Mouse (Mus musculus): ENCODE results near the gene Sec31a. TPM values are rescaled to one million over a fixed set of nuclear protein-coding genes. Genes with fewer than 3 reads are reported as not detected.

Gene Sec31a
- polyA plus RNA-seq, 1 experiment = 168 TPM

GRCm38 (mm10) chr5:100331636-100332035 lies 84.4 kb downstream of the Sec31a start:
- Histone ChIP-seq H3K4me2 (ENCODE audit: low read depth) (no peak overlapping the region), H3ac (ENCODE audit: control insufficient read depth, insufficient read length) (no peak overlapping the region), H3K79me2 (ENCODE audit: control insufficient read depth, insufficient read depth) (no peaks in the 10 kb centered on the region), H3K4me3 (no peak overlapping the region), H3K27me3 (ENCODE audit: control insufficient read depth, insufficient read depth, insufficient read length) (no peaks in the 10 kb centered on the region), H3K36me3 (ENCODE audit: control insufficient read depth, insufficient read depth) (no peaks in the 10 kb centered on the region)
- TF ChIP-seq E2F4 (IDR thresholded peaks at IDR 0.05; ENCODE audit: insufficient read depth) = no peak
- TF ChIP-seq TCF3 (IDR thresholded peaks at IDR 0.05; ENCODE audit: insufficient read length, low read depth) = no peak
- no peak for TF ChIP-seq REST (IDR thresholded peaks at IDR 0.05; ENCODE audit: insufficient read depth, insufficient read length)
- no peak for TF ChIP-seq MYOD1 (IDR thresholded peaks at IDR 0.05; ENCODE audit: control insufficient read depth in 1 of 3, insufficient read length in 2 of 3, low read depth in 2 of 3)
- TF ChIP-seq USF1 (IDR thresholded peaks at IDR 0.05; ENCODE audit: low read depth) = no peak
- TF ChIP-seq POLR2A (IDR thresholded peaks at IDR 0.05; ENCODE audit: insufficient read length, low read depth) = no peak
- TF ChIP-seq MYOG (IDR thresholded peaks at IDR 0.05; ENCODE audit: control insufficient read depth in 1 of 3, insufficient read depth in 1 of 3, insufficient read length in 2 of 3, low read depth in 2 of 3) = no peak
- TF ChIP-seq MAX (IDR thresholded peaks at IDR 0.05; ENCODE audit: low read depth) = no peak
- no peak for TF ChIP-seq CEBPB (IDR thresholded peaks at IDR 0.05; ENCODE audit: insufficient read depth, poor library complexity, severe bottlenecking)

- Histone ChIP-seq H3K4me3 (no peak overlapping the region), H3K79me2 (ENCODE audit: control insufficient read depth, insufficient read depth) (no peaks in the 10 kb centered on the region), H3K4me2 (ENCODE audit: low read depth) (no peak overlapping the region), H3K36me3 (ENCODE audit: control insufficient read depth, insufficient read depth) (no peaks in the 10 kb centered on the region), H3ac (ENCODE audit: control insufficient read depth, insufficient read length) (no peak overlapping the region), H3K27me3 (ENCODE audit: control insufficient read depth, insufficient read depth, insufficient read length) (peaks cover 7% of the 10 kb centered on the region)
- TF ChIP-seq E2F4 (IDR thresholded peaks at IDR 0.05; ENCODE audit: insufficient read depth) (no peak), TCF12 (IDR thresholded peaks at IDR 0.05; ENCODE audit: insufficient read depth, poor library complexity, severe bottlenecking) (no peak), POLR2AphosphoS2 (IDR thresholded peaks at IDR 0.05; ENCODE audit: insufficient read length, low read depth) (no peak), MAX (IDR thresholded peaks at IDR 0.05; ENCODE audit: low read depth) (no peak), REST (IDR thresholded peaks at IDR 0.05; ENCODE audit: insufficient read depth, insufficient read length) (no peak), CEBPB (IDR thresholded peaks at IDR 0.05; ENCODE audit: insufficient read depth, poor library complexity, severe bottlenecking) (no peak), POLR2A (IDR thresholded peaks at IDR 0.05; ENCODE audit: insufficient read length, low read depth) (no peak), MYOD1 (IDR thresholded peaks at IDR 0.05; ENCODE audit: control insufficient read depth in 1 of 3, insufficient read length in 2 of 3, low read depth in 2 of 3) (no peak), TCF3 (IDR thresholded peaks at IDR 0.05; ENCODE audit: insufficient read length, low read depth) (no peak), SRF (IDR thresholded peaks at IDR 0.05; ENCODE audit: control insufficient read depth, insufficient read length, low read depth) (no peak), USF1 (IDR thresholded peaks at IDR 0.05; ENCODE audit: low read depth) (no peak), MYOG (IDR thresholded peaks at IDR 0.05; ENCODE audit: control insufficient read depth in 1 of 3, insufficient read depth in 1 of 3, insufficient read length in 2 of 3, low read depth in 2 of 3) (no peak)
Measured at GRCm38 (mm10) chr5:100322081-100322480, 94.0 kb downstream of the Sec31a start.

GRCm38 (mm10) chr5:100317842-100318241 lies 98.2 kb downstream of the Sec31a start:
- TF ChIP-seq SRF (IDR thresholded peaks at IDR 0.05; ENCODE audit: control insufficient read depth, insufficient read length, low read depth) = no peak
- no peak for TF ChIP-seq USF1 (IDR thresholded peaks at IDR 0.05; ENCODE audit: low read depth)
- no peak for TF ChIP-seq TCF3 (IDR thresholded peaks at IDR 0.05; ENCODE audit: insufficient read length, low read depth)
- no peak for TF ChIP-seq E2F4 (IDR thresholded peaks at IDR 0.05; ENCODE audit: insufficient read depth)
- no peak for TF ChIP-seq REST (IDR thresholded peaks at IDR 0.05; ENCODE audit: insufficient read depth, insufficient read length)
- TF ChIP-seq MAX (IDR thresholded peaks at IDR 0.05; ENCODE audit: low read depth) = no peak
- no peak for TF ChIP-seq MYOG (IDR thresholded peaks at IDR 0.05; ENCODE audit: control insufficient read depth in 1 of 3, insufficient read depth in 1 of 3, insufficient read length in 2 of 3, low read depth in 2 of 3)
- no peak for TF ChIP-seq POLR2AphosphoS2 (IDR thresholded peaks at IDR 0.05; ENCODE audit: insufficient read length, low read depth)
- no peak for TF ChIP-seq MYOD1 (IDR thresholded peaks at IDR 0.05; ENCODE audit: control insufficient read depth in 1 of 3, insufficient read length in 2 of 3, low read depth in 2 of 3)
- no peak for TF ChIP-seq CEBPB (IDR thresholded peaks at IDR 0.05; ENCODE audit: insufficient read depth, poor library complexity, severe bottlenecking)
- no peak for TF ChIP-seq POLR2A (IDR thresholded peaks at IDR 0.05; ENCODE audit: insufficient read length, low read depth)
- TF ChIP-seq TCF12 (IDR thresholded peaks at IDR 0.05; ENCODE audit: insufficient read depth, poor library complexity, severe bottlenecking) = no peak
- Histone ChIP-seq H3K4me3 (no peak overlapping the region), H3K36me3 (ENCODE audit: control insufficient read depth, insufficient read depth) (no peaks in the 10 kb centered on the region), H3K79me2 (ENCODE audit: control insufficient read depth, insufficient read depth) (no peaks in the 10 kb centered on the region), H3ac (ENCODE audit: control insufficient read depth, insufficient read length) (no peak overlapping the region), H3K27me3 (ENCODE audit: control insufficient read depth, insufficient read depth, insufficient read length) (peaks cover 19% of the 10 kb centered on the region), H3K4me2 (ENCODE audit: low read depth) (no peak overlapping the region)

- Histone ChIP-seq H3K4me2 (ENCODE audit: low read depth) (no peak overlapping the region), H3K27me3 (ENCODE audit: control insufficient read depth, insufficient read depth, insufficient read length) (peaks cover 19% of the 10 kb centered on the region), H3K79me2 (ENCODE audit: control insufficient read depth, insufficient read depth) (no peaks in the 10 kb centered on the region), H3K4me3 (no peak overlapping the region), H3ac (ENCODE audit: control insufficient read depth, insufficient read length) (no peak overlapping the region), H3K36me3 (ENCODE audit: control insufficient read depth, insufficient read depth) (no peaks in the 10 kb centered on the region)
- no peak for TF ChIP-seq TCF12 (IDR thresholded peaks at IDR 0.05; ENCODE audit: insufficient read depth, poor library complexity, severe bottlenecking)
- no peak for TF ChIP-seq POLR2AphosphoS2 (IDR thresholded peaks at IDR 0.05; ENCODE audit: insufficient read length, low read depth)
- TF ChIP-seq SRF (IDR thresholded peaks at IDR 0.05; ENCODE audit: control insufficient read depth, insufficient read length, low read depth) = no peak
- TF ChIP-seq POLR2A (IDR thresholded peaks at IDR 0.05; ENCODE audit: insufficient read length, low read depth) = no peak
- TF ChIP-seq TCF3 (IDR thresholded peaks at IDR 0.05; ENCODE audit: insufficient read length, low read depth) = no peak
Measured at GRCm38 (mm10) chr5:100317010-100317409, 99.0 kb downstream of the Sec31a start.

GRCm38 (mm10) chr5:100315646-100316045 lies 100.4 kb downstream of the Sec31a start:
- Histone ChIP-seq H3K79me2 (ENCODE audit: control insufficient read depth, insufficient read depth) (no peaks in the 10 kb centered on the region), H3K4me2 (ENCODE audit: low read depth) (no peak overlapping the region), H3K4me3 (no peak overlapping the region), H3K27me3 (ENCODE audit: control insufficient read depth, insufficient read depth, insufficient read length) (peaks cover 19% of the 10 kb centered on the region), H3K36me3 (ENCODE audit: control insufficient read depth, insufficient read depth) (no peaks in the 10 kb centered on the region), H3ac (ENCODE audit: control insufficient read depth, insufficient read length) (no peak overlapping the region)
- TF ChIP-seq POLR2AphosphoS2 (IDR thresholded peaks at IDR 0.05; ENCODE audit: insufficient read length, low read depth) (no peak), MAX (IDR thresholded peaks at IDR 0.05; ENCODE audit: low read depth) (no peak), POLR2A (IDR thresholded peaks at IDR 0.05; ENCODE audit: insufficient read length, low read depth) (no peak), REST (IDR thresholded peaks at IDR 0.05; ENCODE audit: insufficient read depth, insufficient read length) (no peak), CEBPB (IDR thresholded peaks at IDR 0.05; ENCODE audit: insufficient read depth, poor library complexity, severe bottlenecking) (no peak), MYOD1 (IDR thresholded peaks at IDR 0.05; ENCODE audit: control insufficient read depth in 1 of 3, insufficient read length in 2 of 3, low read depth in 2 of 3) (no peak), TCF3 (IDR thresholded peaks at IDR 0.05; ENCODE audit: insufficient read length, low read depth) (no peak), MYOG (IDR thresholded peaks at IDR 0.05; ENCODE audit: control insufficient read depth in 1 of 3, insufficient read depth in 1 of 3, insufficient read length in 2 of 3, low read depth in 2 of 3) (no peak), TCF12 (IDR thresholded peaks at IDR 0.05; ENCODE audit: insufficient read depth, poor library complexity, severe bottlenecking) (no peak), SRF (IDR thresholded peaks at IDR 0.05; ENCODE audit: control insufficient read depth, insufficient read length, low read depth) (no peak), E2F4 (IDR thresholded peaks at IDR 0.05; ENCODE audit: insufficient read depth) (no peak), USF1 (IDR thresholded peaks at IDR 0.05; ENCODE audit: low read depth) (no peak)

All from myocyte (in vitro differentiated cells).